Mouse (Mus musculus): Measurements from ENCODE around the gene Tnfaip1. TPM values are rescaled to one million over a fixed set of nuclear protein-coding genes. Genes with fewer than 3 reads are reported as not detected.

The Tnfaip1 gene
- polyA plus RNA-seq, 1 experiment: 60.7 TPM

- no peaks in the 10 kb centered on the region for H3K79me2 ChIP-seq (ENCODE audit: control insufficient read depth, insufficient read depth)
- H3ac ChIP-seq (ENCODE audit: control insufficient read depth, insufficient read length, low read depth): no peak within 1 kb of the TSS
- peaks cover 19% of the 10 kb centered on the region for H3K36me3 ChIP-seq (ENCODE audit: control insufficient read depth, insufficient read depth)
- peaks cover 29% of the 10 kb centered on the region for H3K27me3 ChIP-seq (ENCODE audit: control insufficient read depth, insufficient read depth, insufficient read length)
- TF ChIP-seq USF1 (IDR thresholded peaks at IDR 0.05; ENCODE audit: low read depth): no peak
- no peak for TF ChIP-seq CEBPB (IDR thresholded peaks at IDR 0.05; ENCODE audit: low read depth)
- no peak for TF ChIP-seq MYOD1 (IDR thresholded peaks at IDR 0.05; ENCODE audit: control insufficient read depth, insufficient read length, low read depth)
- H3K79me3 ChIP-seq (ENCODE audit: low read depth): no peaks in the 10 kb centered on the region
- no peak within 1 kb of the TSS for H3K4me3 ChIP-seq (ENCODE audit: insufficient read depth, poor library complexity, severe bottlenecking)
These were observed 33.1 kb downstream of the Tnfaip1 start, which contains the start of gene Sebox for GRCm38 (mm10) chr11:78502909-78503650. Sebox (plus strand) TSS chr11:78503447.

GRCm38 (mm10) chr11:78501529-78501928 is 34.6 kb downstream of the Tnfaip1 start:
- TF ChIP-seq CTCF (IDR thresholded peaks at IDR 0.05; ENCODE audit: control insufficient read depth, insufficient read depth, insufficient read length) (no peak), CEBPB (IDR thresholded peaks at IDR 0.05; ENCODE audit: low read depth) (no peak), USF1 (IDR thresholded peaks at IDR 0.05; ENCODE audit: low read depth) (no peak), MYOG (IDR thresholded peaks at IDR 0.05; ENCODE audit: control insufficient read depth, extremely low read depth, insufficient read length) (no peak), FOSL1 (IDR thresholded peaks at IDR 0.05; ENCODE audit: insufficient read depth, low read length, poor library complexity, severe bottlenecking) (no peak), MYOD1 (IDR thresholded peaks at IDR 0.05; ENCODE audit: control insufficient read depth, insufficient read length, low read depth) (no peak), MAX (IDR thresholded peaks at IDR 0.05) (no peak)
- no peaks in the 10 kb centered on the region for H3K79me3 ChIP-seq (ENCODE audit: low read depth)
- H3K27me3 ChIP-seq (ENCODE audit: control insufficient read depth, insufficient read depth, insufficient read length): peaks cover 29% of the 10 kb centered on the region
- no peak overlapping the region for H3ac ChIP-seq (ENCODE audit: control insufficient read depth, insufficient read length, low read depth)
- H3K4me3 ChIP-seq (ENCODE audit: insufficient read depth, poor library complexity, severe bottlenecking): no peak overlapping the region
- peaks cover 4% of the 10 kb centered on the region for H3K36me3 ChIP-seq (ENCODE audit: control insufficient read depth, insufficient read depth)
- no peaks in the 10 kb centered on the region for H3K79me2 ChIP-seq (ENCODE audit: control insufficient read depth, insufficient read depth)

- Histone ChIP-seq H3K27me3 (ENCODE audit: control insufficient read depth, insufficient read depth, insufficient read length) (peaks cover 29% of the 10 kb centered on the region), H3K79me3 (ENCODE audit: low read depth) (no peaks in the 10 kb centered on the region), H3K36me3 (ENCODE audit: control insufficient read depth, insufficient read depth) (no peaks in the 10 kb centered on the region), H3K79me2 (ENCODE audit: control insufficient read depth, insufficient read depth) (no peaks in the 10 kb centered on the region), H3ac (ENCODE audit: control insufficient read depth, insufficient read length, low read depth) (no peak overlapping the region), H3K4me3 (ENCODE audit: insufficient read depth, poor library complexity, severe bottlenecking) (no peak overlapping the region)
- no peak for TF ChIP-seq MYOD1 (IDR thresholded peaks at IDR 0.05; ENCODE audit: control insufficient read depth, insufficient read length, low read depth)
These were observed 35.4 kb downstream of the Tnfaip1 start for GRCm38 (mm10) chr11:78500623-78501202.

- H3K4me3 ChIP-seq (ENCODE audit: insufficient read depth, poor library complexity, severe bottlenecking): no peak overlapping the region
- H3K79me3 ChIP-seq (ENCODE audit: low read depth): no peaks in the 10 kb centered on the region
- H3ac ChIP-seq (ENCODE audit: control insufficient read depth, insufficient read length, low read depth): no peak overlapping the region
- no peaks in the 10 kb centered on the region for H3K79me2 ChIP-seq (ENCODE audit: control insufficient read depth, insufficient read depth)
- H3K27me3 ChIP-seq (ENCODE audit: control insufficient read depth, insufficient read depth, insufficient read length): peaks cover 33% of the 10 kb centered on the region
- H3K36me3 ChIP-seq (ENCODE audit: control insufficient read depth, insufficient read depth): no peaks in the 10 kb centered on the region
- no peak for TF ChIP-seq USF1 (IDR thresholded peaks at IDR 0.05; ENCODE audit: low read depth)
- TF ChIP-seq CEBPB (IDR thresholded peaks at IDR 0.05; ENCODE audit: low read depth): no peak
- TF ChIP-seq MYOG (IDR thresholded peaks at IDR 0.05; ENCODE audit: control insufficient read depth, extremely low read depth, insufficient read length): no peak
- TF ChIP-seq MAX (IDR thresholded peaks at IDR 0.05): no peak
- no peak for TF ChIP-seq FOSL1 (IDR thresholded peaks at IDR 0.05; ENCODE audit: insufficient read depth, low read length, poor library complexity, severe bottlenecking)
- no peak for TF ChIP-seq CTCF (IDR thresholded peaks at IDR 0.05; ENCODE audit: control insufficient read depth, insufficient read depth, insufficient read length)
- no peak for TF ChIP-seq MYOD1 (IDR thresholded peaks at IDR 0.05; ENCODE audit: control insufficient read depth, insufficient read length, low read depth)
These were observed 36.6 kb downstream of the Tnfaip1 start for GRCm38 (mm10) chr11:78499543-78499942.

GRCm38 (mm10) chr11:78499004-78499403 is 37.1 kb downstream of the Tnfaip1 start, which contains the start of gene Vtn:
Vtn (plus strand) TSS chr11:78499091.
- Histone ChIP-seq H3K79me3 (ENCODE audit: low read depth) (no peaks in the 10 kb centered on the region), H3K27me3 (ENCODE audit: control insufficient read depth, insufficient read depth, insufficient read length) (peaks cover 35% of the 10 kb centered on the region)

More at GRCm38 (mm10) chr11:78499004-78499403, 37.1 kb downstream of the Tnfaip1 start, which contains the start of gene Vtn:
- peak within 1 kb of the TSS; percentile 33 for H3ac ChIP-seq (ENCODE audit: control insufficient read depth, insufficient read length, low read depth)
- no peaks in the 10 kb centered on the region for H3K36me3 ChIP-seq (ENCODE audit: control insufficient read depth, insufficient read depth)
- no peaks in the 10 kb centered on the region for H3K79me2 ChIP-seq (ENCODE audit: control insufficient read depth, insufficient read depth)
- TF ChIP-seq CEBPB (IDR thresholded peaks at IDR 0.05; ENCODE audit: low read depth) (no peak), FOSL1 (IDR thresholded peaks at IDR 0.05; ENCODE audit: insufficient read depth, low read length, poor library complexity, severe bottlenecking) (no peak)
- peak within 1 kb of the TSS; percentile 21 for H3K4me3 ChIP-seq (ENCODE audit: insufficient read depth, poor library complexity, severe bottlenecking)
